Mouse (Mus musculus): Measurements from ENCODE around the gene Trem1. TPM values are rescaled to one million over a fixed set of nuclear protein-coding genes. Genes with fewer than 3 reads are reported as not detected.

The Trem1 gene
- 0.05 TPM in 1 of 2 replicates, not detected in the other for polyA plus RNA-seq (2015; fragmentation: Nextera tagmentation; extraction: Ambion mirVana)

- WGBS: 72% methylated on average over 6 of the region's 6 CpGs
- Histone ChIP-seq H3K4me3 (no peak within 1 kb of the TSS), H3K27me3 (no peaks in the 10 kb centered on the region), H3K9me3 (replicated peaks) (no peaks in the 10 kb centered on the region), H3K4me2 (no peak within 1 kb of the TSS), H3K4me1 (no peaks in the 10 kb centered on the region), H3K27ac (no peak within 1 kb of the TSS), H3K36me3 (ENCODE audit: poor library complexity, severe bottlenecking) (no peaks in the 10 kb centered on the region), H3K9ac (no peak within 1 kb of the TSS)
- ATAC-seq: no peak
These were observed at the start of gene Trem1 for GRCm38 (mm10) chr17:48232518-48232917. Gene Trem1, plus strand, starts transcription at chr17:48232768.

- no peak for ATAC-seq
- Histone ChIP-seq H3K27me3 (no peaks in the 10 kb centered on the region), H3K4me1 (no peaks in the 10 kb centered on the region), H3K9ac (no peak overlapping the region), H3K27ac (no peak overlapping the region), H3K36me3 (ENCODE audit: poor library complexity, severe bottlenecking) (no peaks in the 10 kb centered on the region), H3K4me3 (no peak overlapping the region), H3K9me3 (replicated peaks) (no peaks in the 10 kb centered on the region), H3K4me2 (no peak overlapping the region)
- 79% methylated on average over 5 of the region's 5 CpGs for WGBS
These were observed 47.3 kb upstream of the Trem1 start for GRCm38 (mm10) chr17:48185252-48185651.

- WGBS: 84% methylated on average over 2 of the region's 2 CpGs
- no peak overlapping the region for H3K9ac ChIP-seq
- H3K4me2 ChIP-seq: no peak overlapping the region
- ATAC-seq: no peak
- no peak overlapping the region for H3K4me3 ChIP-seq
- H3K36me3 ChIP-seq (ENCODE audit: poor library complexity, severe bottlenecking): no peaks in the 10 kb centered on the region
- H3K4me1 ChIP-seq: no peaks in the 10 kb centered on the region
- H3K27ac ChIP-seq: no peak overlapping the region
- no peaks in the 10 kb centered on the region for H3K27me3 ChIP-seq
- H3K9me3 ChIP-seq (replicated peaks): no peaks in the 10 kb centered on the region
These were observed 40.2 kb upstream of the Trem1 start for GRCm38 (mm10) chr17:48192366-48192765.

GRCm38 (mm10) chr17:48203086-48203485, 29.5 kb upstream of the Trem1 start:
- WGBS: 95% methylated on average over 12 of the region's 12 CpGs
- no peak overlapping the region for H3K9ac ChIP-seq
- H3K9me3 ChIP-seq (replicated peaks): peaks cover 17% of the 10 kb centered on the region
- H3K4me2 ChIP-seq: no peak overlapping the region
- ATAC-seq: no peak
- no peak overlapping the region for H3K27ac ChIP-seq
- no peaks in the 10 kb centered on the region for H3K36me3 ChIP-seq (ENCODE audit: poor library complexity, severe bottlenecking)
- no peaks in the 10 kb centered on the region for H3K4me1 ChIP-seq
- no peaks in the 10 kb centered on the region for H3K27me3 ChIP-seq
- H3K4me3 ChIP-seq: no peak overlapping the region

GRCm38 (mm10) chr17:48212596-48212995, 20.0 kb upstream of the Trem1 start:
- Histone ChIP-seq H3K9me3 (replicated peaks) (no peaks in the 10 kb centered on the region), H3K27me3 (no peaks in the 10 kb centered on the region), H3K4me1 (no peaks in the 10 kb centered on the region), H3K4me3 (no peak overlapping the region), H3K4me2 (no peak overlapping the region), H3K9ac (no peak overlapping the region), H3K36me3 (ENCODE audit: poor library complexity, severe bottlenecking) (no peaks in the 10 kb centered on the region), H3K27ac (no peak overlapping the region)
- WGBS: 98% methylated on average over 12 of the region's 12 CpGs
- no peak for ATAC-seq

- Histone ChIP-seq H3K27ac (no peak overlapping the region), H3K27me3 (no peaks in the 10 kb centered on the region), H3K9me3 (replicated peaks) (no peaks in the 10 kb centered on the region), H3K4me3 (no peak overlapping the region), H3K4me2 (no peak overlapping the region), H3K36me3 (ENCODE audit: poor library complexity, severe bottlenecking) (no peaks in the 10 kb centered on the region), H3K4me1 (no peaks in the 10 kb centered on the region), H3K9ac (no peak overlapping the region)
- ATAC-seq: no peak
- 79% methylated on average over 5 of the region's 5 CpGs for WGBS
These were observed 19.1 kb upstream of the Trem1 start for GRCm38 (mm10) chr17:48213511-48213910.

GRCm38 (mm10) chr17:48215429-48215828, 17.1 kb upstream of the Trem1 start:
- Histone ChIP-seq H3K9ac (no peak overlapping the region), H3K4me1 (no peaks in the 10 kb centered on the region), H3K36me3 (ENCODE audit: poor library complexity, severe bottlenecking) (no peaks in the 10 kb centered on the region), H3K4me3 (no peak overlapping the region), H3K27ac (no peak overlapping the region), H3K9me3 (replicated peaks) (no peaks in the 10 kb centered on the region), H3K27me3 (no peaks in the 10 kb centered on the region), H3K4me2 (no peak overlapping the region)
- no peak for ATAC-seq
- 100% methylated on average over 1 of the region's 1 CpGs for WGBS

GRCm38 (mm10) chr17:48230680-48231079, 1.9 kb upstream of the Trem1 start:
- Histone ChIP-seq H3K4me3 (no peak overlapping the region), H3K4me1 (no peaks in the 10 kb centered on the region), H3K9ac (no peak overlapping the region), H3K36me3 (ENCODE audit: poor library complexity, severe bottlenecking) (no peaks in the 10 kb centered on the region), H3K9me3 (replicated peaks) (no peaks in the 10 kb centered on the region), H3K27me3 (no peaks in the 10 kb centered on the region), H3K27ac (no peak overlapping the region), H3K4me2 (no peak overlapping the region)
- no peak for ATAC-seq
- WGBS: 92% methylated on average over 7 of the region's 7 CpGs

- H3K27me3 ChIP-seq: no peaks in the 10 kb centered on the region
- no peaks in the 10 kb centered on the region for H3K4me1 ChIP-seq
- H3K27ac ChIP-seq: no peak overlapping the region
- no peak overlapping the region for H3K4me2 ChIP-seq
- H3K36me3 ChIP-seq (ENCODE audit: poor library complexity, severe bottlenecking): no peaks in the 10 kb centered on the region
- H3K9ac ChIP-seq: no peak overlapping the region
- 0 out of 2 replicates have a peak, but pooled peaks cover 4% of the 10 kb centered on the region for H3K9me3 ChIP-seq (replicated peaks)
- WGBS: 88% methylated on average over 4 of the region's 4 CpGs
- ATAC-seq: no peak
- no peak overlapping the region for H3K4me3 ChIP-seq
These were observed 1.2 kb downstream of the Trem1 start for GRCm38 (mm10) chr17:48233789-48234188.

GRCm38 (mm10) chr17:48234550-48234949, 2.0 kb downstream of the Trem1 start:
- Histone ChIP-seq H3K27ac (no peak overlapping the region), H3K4me1 (no peaks in the 10 kb centered on the region), H3K36me3 (ENCODE audit: poor library complexity, severe bottlenecking) (no peaks in the 10 kb centered on the region), H3K9ac (no peak overlapping the region), H3K27me3 (no peaks in the 10 kb centered on the region), H3K9me3 (replicated peaks) (0 out of 2 replicates have a peak, but pooled peaks cover 6% of the 10 kb centered on the region), H3K4me3 (no peak overlapping the region), H3K4me2 (no peak overlapping the region)
- 88% methylated on average over 5 of the region's 5 CpGs for WGBS
- ATAC-seq: no peak

- Histone ChIP-seq H3K4me2 (no peak overlapping the region), H3K27ac (no peak overlapping the region), H3K36me3 (ENCODE audit: poor library complexity, severe bottlenecking) (no peaks in the 10 kb centered on the region), H3K9ac (no peak overlapping the region), H3K4me1 (no peaks in the 10 kb centered on the region), H3K4me3 (no peak overlapping the region), H3K9me3 (replicated peaks) (0 out of 2 replicates have a peak, but pooled peaks cover 6% of the 10 kb centered on the region), H3K27me3 (no peaks in the 10 kb centered on the region)
- 69% methylated on average over 4 of the region's 4 CpGs for WGBS
- no peak for ATAC-seq
These were observed 3.3 kb downstream of the Trem1 start for GRCm38 (mm10) chr17:48235773-48236370.

- no peaks in the 10 kb centered on the region for H3K27me3 ChIP-seq
- H3K27ac ChIP-seq: no peak overlapping the region
- H3K9me3 ChIP-seq (replicated peaks): 0 out of 2 replicates have a peak, but pooled peaks cover 6% of the 10 kb centered on the region
- H3K4me3 ChIP-seq: no peak overlapping the region
- no peaks in the 10 kb centered on the region for H3K4me1 ChIP-seq
- H3K36me3 ChIP-seq (ENCODE audit: poor library complexity, severe bottlenecking): no peaks in the 10 kb centered on the region
- H3K9ac ChIP-seq: no peak overlapping the region
- no peak overlapping the region for H3K4me2 ChIP-seq
- ATAC-seq: no peak
- 90% methylated on average over 8 of the region's 8 CpGs for WGBS
These were observed 5.1 kb downstream of the Trem1 start for GRCm38 (mm10) chr17:48237621-48238020.

Measured in forebrain, embryonic 13.5 days (tissue).